Mouse (Mus musculus) testis, adult 2 months (tissue): ENCODE results near the gene Isca1. TPM values are rescaled to one million over a fixed set of nuclear protein-coding genes. Genes with fewer than 3 reads are reported as not detected.
"Not testable (repeated sequence)": the region's sequence is repeated elsewhere in the genome, so short reads cannot be mapped to it uniquely, and the experiment has no call there.

Experiments
- H3K27ac ChIP-seq: fragments of 200-500 bp; 2 replicates; pipeline ENCODE4 v1.5.1; 2012; ENCODE audit warnings: low read depth, low read length; ENCODE audit not compliant: control insufficient read depth, insufficient read depth
- H3K27me3 ChIP-seq: fragments of 200-500 bp; 2 replicates; pipeline ENCODE4 v1.6.1; 2012; ENCODE audit warnings: mild to moderate bottlenecking, low read length, moderate library complexity; ENCODE audit not compliant: control insufficient read depth, insufficient read depth
- H3K36me3 ChIP-seq: fragments of 200-500 bp; 2 replicates; pipeline ENCODE4 v1.6.1; 2012; ENCODE audit warnings: mild to moderate bottlenecking, low read length; ENCODE audit not compliant: control insufficient read depth, insufficient read depth
- H3K4me1 ChIP-seq: fragments of 200-500 bp; 2 replicates; pipeline ENCODE4 v1.6.1; 2012; ENCODE audit warnings: low read length; ENCODE audit not compliant: control insufficient read depth, insufficient read depth
- H3K4me3 ChIP-seq: fragments of 200-500 bp; 2 replicates; pipeline ENCODE4 v1.5.1; 2012; ENCODE audit warnings: low read depth, mild to moderate bottlenecking, low read length, moderate library complexity, mixed read lengths; ENCODE audit not compliant: control insufficient read depth
- CTCF ChIP-seq: fragments of 200-500 bp; IDR thresholded peaks from 2 replicates; pipeline ENCODE4 v1.5.1; 2012; ENCODE audit warnings: low read depth, mild to moderate bottlenecking, inconsistent platforms, low read length, moderate library complexity; ENCODE audit not compliant: control insufficient read depth, insufficient read depth, insufficient replicate concordance
- POLR2A ChIP-seq: fragments of 200-500 bp; IDR thresholded peaks from 2 replicates; pipeline ENCODE4 v1.6.1; 2012; ENCODE audit warnings: low read depth, mild to moderate bottlenecking, inconsistent platforms, low read length, moderate library complexity; ENCODE audit not compliant: control insufficient read depth
- polyA plus RNA-seq: library from polyadenylated mRNA; depleted of rRNA; stranded (reverse); fragments of >200 nt; gene quantifications from 2 replicates; pipeline ENCODE4 v1.2.3, GENCODE M21; 2012; rRNA removed

Isca1 gene
- polyA plus RNA-seq, 1 experiment = 158 TPM

DNA sequence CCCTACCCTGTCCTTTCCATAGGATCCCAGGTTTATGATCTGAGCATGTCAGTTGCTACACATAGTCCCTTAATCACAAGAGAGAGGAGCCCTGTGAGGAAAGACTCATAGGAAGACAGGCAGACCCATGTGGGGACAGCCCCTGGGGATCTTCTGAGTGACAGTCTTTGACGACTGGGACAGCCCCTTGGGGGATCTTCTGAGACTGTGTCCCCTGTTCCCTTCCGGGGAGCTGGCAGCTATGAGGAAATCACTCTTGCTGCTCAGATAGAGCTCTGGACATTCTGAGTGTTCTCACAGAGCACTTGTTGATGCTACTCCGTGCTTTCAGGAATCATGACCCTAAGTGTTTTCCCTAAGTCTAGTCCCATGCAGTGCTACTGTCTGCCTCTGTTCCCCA, 55.9 kb downstream of the Isca1 start:
- TF ChIP-seq POLR2A = no peak
- no peak for TF ChIP-seq CTCF
- H3K36me3 ChIP-seq = no peaks in the 10 kb centered on the region
- H3K27ac ChIP-seq = no peak overlapping the region
- no peaks in the 10 kb centered on the region for H3K27me3 ChIP-seq
- peak overlapping the region; percentile 69 for H3K4me3 ChIP-seq
- H3K4me1 ChIP-seq = peaks cover 3% of the 10 kb centered on the region; the same call in 1 of the 2 replicates

- H3K36me3 ChIP-seq, H3K27me3 ChIP-seq, H3K27ac ChIP-seq, H3K4me1 ChIP-seq: not testable (repeated sequence)
- peak within 1 kb of the TSS; percentile 69 for H3K4me3 ChIP-seq
Observed at GRCm38 (mm10) chr13:59711984-59712383, 57.6 kb downstream of the Isca1 start, which contains the start of gene Spata31d1b. Gene Spata31d1b, plus strand, starts transcription at chr13:59712284.

GRCm38 (mm10) chr13:59710230-59710629, 59.4 kb downstream of the Isca1 start, which contains the start of gene Spata31d1a:
Gene Spata31d1a, minus strand, starts transcription at chr13:59710330.
- Histone ChIP-seq H3K27me3 (no peaks in the 10 kb centered on the region), H3K36me3 (no peaks in the 10 kb centered on the region), H3K4me3 (peak within 1 kb of the TSS; percentile 58), H3K27ac (peak within 1 kb of the TSS; percentile 41), H3K4me1 (peaks cover 3% of the 10 kb centered on the region; the same call in 1 of the 2 replicates)
- TF ChIP-seq CTCF (no peak), POLR2A (peak; percentile 55; the same call in 1 of the 2 replicates)

Other genes with a start within 250 kb of the Isca1 start
- gene Agtpbp1, start 184.6 kb downstream of the Isca1 start, polyA plus RNA-seq = 74.6 and 82.5 TPM in 2 replicates
- 42.8 and 46.5 TPM in 2 replicates for gene Naa35, start 184.6 kb downstream of the Isca1 start, polyA plus RNA-seq
- 3.0 and 3.4 TPM in 2 replicates for gene Golm1, start 94.0 kb downstream of the Isca1 start, polyA plus RNA-seq
- 23.4 and 24.2 TPM in 2 replicates for gene 4921517D22Rik, start 75.7 kb downstream of the Isca1 start, polyA plus RNA-seq
- gene Spata31d1a, start 59.5 kb downstream of the Isca1 start, polyA plus RNA-seq = 111 and 122 TPM in 2 replicates
- gene Spata31d1b, start 57.5 kb downstream of the Isca1 start, polyA plus RNA-seq = 118 and 120 TPM in 2 replicates
- gene Spata31d1d, start 38.1 kb downstream of the Isca1 start, polyA plus RNA-seq = 74.8 and 83.7 TPM in 2 replicates
- gene 1700014D04Rik, start 23.1 kb downstream of the Isca1 start, polyA plus RNA-seq = 45.6 and 46.7 TPM in 2 replicates
- gene Gm49354, start 12.4 kb upstream of the Isca1 start, polyA plus RNA-seq = not detected in 2 replicates
- gene Tut7, start 53.3 kb upstream of the Isca1 start, polyA plus RNA-seq = 9.5 and 10.1 TPM in 2 replicates